Mouse (Mus musculus) cerebellum, adult 9-10 months (tissue): ENCODE results near the gene Chrna1.

Experiments used
- DNase-seq: peaks from one replicate; pipeline ENCODE4 v3.0.0; 2022

Chrna1 gene

DNA sequence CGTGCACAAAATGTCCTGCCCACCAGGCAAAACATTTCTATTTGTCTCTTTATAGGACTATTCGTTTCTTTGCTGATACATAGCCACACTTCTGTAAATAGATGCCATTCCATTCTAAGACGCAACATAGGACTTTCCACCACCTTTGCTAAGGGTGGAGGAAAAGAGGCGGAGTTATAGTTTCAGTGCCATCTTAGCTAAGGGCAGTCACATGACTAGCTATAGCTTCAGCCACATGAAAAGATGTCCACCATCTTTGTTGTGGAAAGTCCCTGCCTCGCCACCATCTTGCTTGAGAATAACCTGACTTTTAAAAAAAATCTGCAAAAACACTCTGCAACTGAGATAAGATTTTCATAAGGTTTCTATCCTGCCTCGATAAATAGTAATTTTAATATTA, 66.0 kb downstream of the Chrna1 start:
- no peak for DNase-seq
